Mouse (Mus musculus) embryonic facial prominence, embryonic 13.5 days (tissue): ENCODE data around the gene Bace1. TPM values are rescaled to one million over a fixed set of nuclear protein-coding genes. Genes with fewer than 3 reads are reported as not detected.

Source experiments
- ATAC-seq: fragments of 200-750 bp; cut with Nextera tagmentation; 2 replicates; pipeline ENCODE4 v1.8.0; 2017; ENCODE audit warnings: low read depth; ENCODE audit not compliant: insufficient number of reproducible peaks, insufficient read depth, low FRiP score, low TSS enrichment
- H3K27ac ChIP-seq: fragments of 300-500 bp; sonication (generic); 2 replicates; pipeline ENCODE4 v1.5.1; 2015; ENCODE audit warnings: moderate library complexity, mild to moderate bottlenecking, inconsistent platforms
- H3K27me3 ChIP-seq: fragments of 300-500 bp; sonication (generic); 2 replicates; pipeline ENCODE4 v1.6.1; 2015; ENCODE audit warnings: mild to moderate bottlenecking, inconsistent platforms
- H3K36me3 ChIP-seq: fragments of 300-500 bp; sonication (generic); 2 replicates; pipeline ENCODE4 v1.6.1; 2015; ENCODE audit warnings: mild to moderate bottlenecking, inconsistent platforms
- H3K4me1 ChIP-seq: fragments of 300-500 bp; sonication (generic); 2 replicates; pipeline ENCODE4 v1.6.1; 2015; ENCODE audit warnings: inconsistent platforms
- H3K4me2 ChIP-seq: fragments of 300-500 bp; sonication (generic); 2 replicates; pipeline ENCODE4 v1.6.1; 2015; ENCODE audit warnings: moderate library complexity, mild to moderate bottlenecking, inconsistent platforms
- H3K4me3 ChIP-seq: fragments of 300-500 bp; sonication (generic); 2 replicates; pipeline ENCODE4 v1.5.1; 2015; ENCODE audit warnings: mild to moderate bottlenecking, inconsistent platforms
- H3K9ac ChIP-seq: fragments of 300-500 bp; sonication (generic); 2 replicates; pipeline ENCODE4 v1.6.1; 2015; ENCODE audit warnings: mild to moderate bottlenecking, inconsistent platforms
- H3K9me3 ChIP-seq: fragments of 300-500 bp; sonication (generic); 2 replicates; pipeline ENCODE4 v1.6.1; 2016; ENCODE audit warnings: inconsistent platforms
- WGBS: fragments of 180-500 bp; shearing (Covaris S2); methylation state at CpG from one replicate; pipeline ENCODE4 v1.1.7; 2015; ENCODE audit warnings: mixed read lengths; 5-methylcytosine and 5-hydroxymethylcytosine counted together
- polyA plus RNA-seq: library from polyadenylated mRNA; unstranded; fragments of >200 nt; fragmentation: Nextera tagmentation; extraction: Ambion mirVana; gene quantifications from 2 replicates; pipeline ENCODE4 v1.2.1, GENCODE M21; 2015

Bace1 gene
- polyA plus RNA-seq, 1 experiment from 2014 or later: 34.4 TPM

DNA sequence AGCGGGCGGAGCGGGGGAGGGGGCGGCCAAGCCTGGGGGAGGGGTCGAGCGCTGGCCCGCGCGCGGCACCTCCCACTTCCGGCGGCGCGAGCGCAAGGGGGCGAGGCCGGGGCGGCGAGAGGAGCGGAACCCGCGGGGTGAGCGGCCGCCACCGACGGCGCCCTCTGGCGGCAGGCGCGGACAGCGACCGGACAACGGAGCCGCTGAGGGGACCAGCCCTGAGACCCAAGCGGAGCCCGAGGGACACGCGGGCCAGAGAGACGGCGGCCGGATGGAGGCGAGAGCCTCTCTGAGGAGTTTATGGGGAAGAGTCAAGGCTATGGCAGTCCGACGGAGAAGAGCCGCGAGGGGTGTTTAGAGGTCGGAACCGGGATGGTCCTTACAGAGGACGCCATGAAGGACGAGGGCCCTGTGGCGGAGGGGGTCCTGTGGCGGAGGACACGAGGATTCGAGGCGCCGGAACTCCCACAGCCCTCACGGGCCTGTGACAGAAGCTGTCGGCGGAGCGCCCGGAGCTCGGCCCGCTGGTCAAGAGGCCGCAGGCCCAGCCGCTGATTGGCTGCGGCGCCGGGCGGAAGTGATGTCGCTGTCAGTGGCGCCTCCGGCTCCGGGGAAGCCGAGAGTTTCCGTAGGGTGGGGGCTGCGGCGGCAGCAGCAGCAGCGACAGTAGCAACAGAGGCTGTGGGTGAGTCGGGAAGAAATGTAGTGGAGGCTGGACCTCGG, 68.1 kb downstream of the Bace1 start, which contains the start of the genes Pcsk7 and Rnf214:
Gene Pcsk7 (plus strand): TSS at position 143 of the 723 bp plus-strand sequence.
Gene Rnf214 (minus strand): TSS at position 557 of the 723 bp plus-strand sequence.
- ATAC-seq: peak; percentile 81
- Histone ChIP-seq H3K4me2 (peak within 1 kb of the TSS; percentile 80), H3K4me1 (peaks cover 23% of the 10 kb centered on the region), H3K36me3 (peaks cover 47% of the 10 kb centered on the region), H3K27me3 (no peaks in the 10 kb centered on the region), H3K27ac (peak within 1 kb of the TSS; percentile 90), H3K9ac (peak within 1 kb of the TSS; percentile 90), H3K4me3 (peak within 1 kb of the TSS; percentile 86), H3K9me3 (no peaks in the 10 kb centered on the region)
- under 1% methylated on average over 80 of the region's 80 CpGs for WGBS

DNA sequence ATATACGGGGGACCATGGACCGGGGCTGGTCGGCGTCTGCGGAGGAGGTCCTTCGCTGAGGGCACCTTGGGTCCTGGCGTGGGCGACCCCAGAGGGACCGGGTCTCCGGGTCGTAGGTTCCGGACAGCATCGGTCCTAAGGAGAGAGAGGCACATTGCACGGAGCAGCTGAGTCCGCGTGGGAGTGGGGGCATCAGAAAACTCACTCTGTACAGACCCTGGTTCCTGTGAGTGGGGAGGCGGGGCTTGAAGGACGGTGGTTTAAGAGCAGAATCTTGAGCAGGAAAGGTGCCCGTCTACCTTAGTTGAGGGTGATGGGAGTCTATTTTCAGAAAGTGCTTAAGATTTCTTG, 68.7 kb downstream of the Bace1 start:
- peak overlapping the region; percentile 90 for H3K9ac ChIP-seq
- no peaks in the 10 kb centered on the region for H3K27me3 ChIP-seq
- peaks cover 47% of the 10 kb centered on the region for H3K36me3 ChIP-seq
- under 1% methylated on average over 19 of the region's 19 CpGs for WGBS
- no peaks in the 10 kb centered on the region for H3K9me3 ChIP-seq
- peaks cover 23% of the 10 kb centered on the region for H3K4me1 ChIP-seq
- H3K4me2 ChIP-seq: peak overlapping the region; percentile 80
- peak overlapping the region; percentile 86 for H3K4me3 ChIP-seq
- peak overlapping the region; percentile 90 for H3K27ac ChIP-seq
- peak; percentile 35 for ATAC-seq

DNA sequence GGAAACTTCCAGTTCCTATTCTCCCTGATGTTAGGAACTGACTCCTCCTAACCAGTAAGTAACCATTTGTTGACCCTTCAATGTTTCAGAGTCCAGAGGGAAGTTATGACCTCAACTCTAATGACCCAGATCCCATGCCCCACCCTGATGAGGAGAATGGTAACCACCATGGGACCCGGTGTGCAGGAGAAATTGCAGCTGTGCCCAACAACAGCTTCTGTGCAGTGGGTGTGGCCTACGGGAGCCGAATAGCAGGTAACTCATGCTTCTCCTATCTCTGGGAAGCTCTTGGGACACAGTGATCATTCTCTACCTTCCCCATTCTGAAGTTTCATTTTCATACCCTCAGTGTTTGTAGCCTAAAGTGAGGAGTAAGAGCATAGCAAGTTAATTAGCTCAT, 72.6 kb downstream of the Bace1 start:
- H3K9me3 ChIP-seq: no peaks in the 10 kb centered on the region
- H3K27me3 ChIP-seq: no peaks in the 10 kb centered on the region
- H3K4me3 ChIP-seq: no peak overlapping the region
- peaks cover 12% of the 10 kb centered on the region for H3K4me1 ChIP-seq
- H3K36me3 ChIP-seq: peaks cover 69% of the 10 kb centered on the region
- H3K9ac ChIP-seq: no peak overlapping the region
- no peak for ATAC-seq
- H3K27ac ChIP-seq: no peak overlapping the region
- WGBS: 91% methylated on average over 3 of the region's 3 CpGs
- H3K4me2 ChIP-seq: no peak overlapping the region

DNA sequence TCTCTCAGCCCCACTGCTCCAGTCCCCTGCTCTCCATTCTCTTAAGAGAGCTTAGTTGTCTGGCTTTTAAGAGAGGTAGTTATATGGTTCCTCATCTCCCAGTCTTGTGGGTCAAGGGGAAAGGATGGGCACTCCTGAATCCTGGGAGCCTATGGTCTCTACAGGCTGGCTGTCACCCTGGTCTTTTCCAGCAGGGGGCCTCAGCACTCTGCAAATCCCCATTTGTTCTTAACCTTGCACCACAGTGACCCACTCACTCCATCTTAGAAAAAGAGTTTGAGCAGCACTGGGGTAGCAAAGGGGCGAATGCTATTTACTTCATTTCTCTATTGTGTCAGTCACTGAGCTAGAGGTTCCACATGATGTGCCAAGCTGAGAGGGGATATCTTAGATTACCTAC, 73.3 kb downstream of the Bace1 start:
- no peaks in the 10 kb centered on the region for H3K27me3 ChIP-seq
- no peaks in the 10 kb centered on the region for H3K9me3 ChIP-seq
- H3K4me1 ChIP-seq: peaks cover 12% of the 10 kb centered on the region
- peaks cover 76% of the 10 kb centered on the region for H3K36me3 ChIP-seq
- no peak overlapping the region for H3K4me3 ChIP-seq
- ATAC-seq: no peak
- H3K27ac ChIP-seq: no peak overlapping the region
- WGBS: 70% methylated on average over 1 of the region's 1 CpGs
- no peak overlapping the region for H3K4me2 ChIP-seq
- H3K9ac ChIP-seq: no peak overlapping the region

Other genes starting within 250 kb of the Bace1 start
- gene Cep164, start 9.9 kb upstream of the Bace1 start, polyA plus RNA-seq: 33.8 and 34.3 TPM in 2 replicates
- gene Pcsk7, start 67.9 kb downstream of the Bace1 start, polyA plus RNA-seq: 22.6 and 23.7 TPM in 2 replicates
- 68.8 and 70.4 TPM in 2 replicates for gene Rnf214, start 68.3 kb downstream of the Bace1 start, polyA plus RNA-seq
- 25.3 and 27.7 TPM in 2 replicates for gene Tagln, start 97.5 kb downstream of the Bace1 start, polyA plus RNA-seq
- 42.0 and 46.0 TPM in 2 replicates for gene Sidt2, start 116.7 kb downstream of the Bace1 start, polyA plus RNA-seq
- 180 and 206 TPM in 2 replicates for gene Pafah1b2, start 174.1 kb downstream of the Bace1 start, polyA plus RNA-seq
- 7.4 and 9.3 TPM in 2 replicates for gene Sik3, start 174.2 kb downstream of the Bace1 start, polyA plus RNA-seq